Mouse (Mus musculus) neural tube, embryonic 15.5 days (tissue): ENCODE measurements around the gene Zfp850. TPM values are rescaled to one million over a fixed set of nuclear protein-coding genes. Genes with fewer than 3 reads are reported as not detected.
"Not testable (repeated sequence)": the region's sequence is repeated elsewhere in the genome, so short reads cannot be mapped to it uniquely, and the experiment has no call there.

Experiments
- ATAC-seq: fragments of 200-750 bp; cut with Nextera tagmentation; 2 replicates; pipeline ENCODE4 v1.8.0; 2017; ENCODE audit warnings: mild to moderate bottlenecking, moderate TSS enrichment, moderate library complexity; ENCODE audit not compliant: low FRiP score
- H3K27ac ChIP-seq: fragments of 300-500 bp; sonication (generic); replicated peaks from 2 replicates; pipeline ENCODE4 v1.5.1; 2015; ENCODE audit warnings: mild to moderate bottlenecking, inconsistent platforms
- H3K27me3 ChIP-seq: fragments of 300-500 bp; sonication (generic); replicated peaks from 2 replicates; pipeline ENCODE4 v1.6.1; 2015; ENCODE audit warnings: inconsistent platforms
- H3K36me3 ChIP-seq: fragments of 300-500 bp; sonication (generic); 2 replicates; pipeline ENCODE4 v1.6.1; 2015; ENCODE audit warnings: inconsistent platforms
- H3K4me1 ChIP-seq: fragments of 300-500 bp; sonication (generic); 2 replicates; pipeline ENCODE4 v1.6.1; 2015; ENCODE audit warnings: inconsistent platforms
- H3K4me2 ChIP-seq: fragments of 300-500 bp; sonication (generic); 2 replicates; pipeline ENCODE4 v1.6.1; 2015; ENCODE audit warnings: inconsistent platforms, mild to moderate bottlenecking, moderate library complexity
- H3K4me3 ChIP-seq: fragments of 300-500 bp; sonication (generic); replicated peaks from 2 replicates; pipeline ENCODE4 v1.5.1; 2015; ENCODE audit warnings: mild to moderate bottlenecking, inconsistent platforms
- H3K9ac ChIP-seq: fragments of 300-500 bp; sonication (generic); replicated peaks from 2 replicates; pipeline ENCODE4 v1.6.1; 2015; ENCODE audit warnings: mild to moderate bottlenecking, inconsistent platforms
- H3K9me3 ChIP-seq: fragments of 300-500 bp; sonication (generic); replicated peaks from 2 replicates; pipeline ENCODE4 v1.6.1; 2016; ENCODE audit warnings: inconsistent platforms
- WGBS: fragments of 180-500 bp; shearing (Covaris S2); methylation state at CpG from one replicate; pipeline ENCODE4 v1.1.7; 2015; ENCODE audit warnings: mixed read lengths; 5-methylcytosine and 5-hydroxymethylcytosine counted together
- polyA plus RNA-seq: library from polyadenylated mRNA; unstranded; fragments of >200 nt; fragmentation: Nextera tagmentation; extraction: Ambion mirVana; gene quantifications from 2 replicates; pipeline ENCODE4 v1.2.1, GENCODE M21; 2015

The Zfp850 gene
- polyA plus RNA-seq, 1 experiment from 2014 or later, result 4.5 TPM

- ATAC-seq, H3K27me3 ChIP-seq, H3K4me1 ChIP-seq, H3K9me3 ChIP-seq, H3K4me3 ChIP-seq, H3K4me2 ChIP-seq, H3K27ac ChIP-seq, H3K9ac ChIP-seq, H3K36me3 ChIP-seq: not testable (repeated sequence)
- 93% methylated on average over 13 of the region's 13 CpGs for WGBS
Observed at GRCm38 (mm10) chr7:27949451-27949850, 64.5 kb downstream of the Zfp850 start.

- H3K36me3 ChIP-seq, H3K4me1 ChIP-seq, H3K27ac ChIP-seq, H3K9ac ChIP-seq, H3K27me3 ChIP-seq, ATAC-seq, H3K9me3 ChIP-seq, H3K4me2 ChIP-seq, H3K4me3 ChIP-seq: not testable (repeated sequence)
- WGBS, result 47% methylated on average over 5 of the region's 7 CpGs
Observed at GRCm38 (mm10) chr7:27941869-27942268, 72.0 kb downstream of the Zfp850 start.

Other genes starting within 250 kb of the Zfp850 start
- gene Zfp626, start 206.9 kb downstream of the Zfp850 start, polyA plus RNA-seq, result 2.0 and 2.1 TPM in 2 replicates
- 9.0 and 9.7 TPM in 2 replicates for gene Zfp59, start 175.5 kb downstream of the Zfp850 start, polyA plus RNA-seq
- gene Zfp607a, start 156.6 kb downstream of the Zfp850 start, polyA plus RNA-seq, result 1.1 and 1.8 TPM in 2 replicates
- 11.3 and 12.4 TPM in 2 replicates for gene Zfp974, start 84.7 kb downstream of the Zfp850 start, polyA plus RNA-seq
- gene Zfp780b, start 34.9 kb downstream of the Zfp850 start, polyA plus RNA-seq, result 31.5 and 33.0 TPM in 2 replicates
- gene Psmc4, start 36.0 kb upstream of the Zfp850 start, polyA plus RNA-seq, result 275 and 280 TPM in 2 replicates
- gene Fcgbp, start 57.1 kb upstream of the Zfp850 start, polyA plus RNA-seq, result 0.75 and 3.0 TPM in 2 replicates
- gene 9530053A07Rik, start 115.4 kb upstream of the Zfp850 start, polyA plus RNA-seq, result 0.06 and 0.17 TPM in 2 replicates
- gene Fbl, start 155.6 kb upstream of the Zfp850 start, polyA plus RNA-seq, result 70.8 and 88.2 TPM in 2 replicates
- gene Dyrk1b, start 165.4 kb upstream of the Zfp850 start, polyA plus RNA-seq, result 10.7 and 10.9 TPM in 2 replicates